Mouse (Mus musculus): Measurements from ENCODE around the gene Epn2.
"Not testable (repeated sequence)": the region's sequence is repeated elsewhere in the genome, so short reads cannot be mapped to it uniquely, and the experiment has no call there.

The Epn2 gene

DNA sequence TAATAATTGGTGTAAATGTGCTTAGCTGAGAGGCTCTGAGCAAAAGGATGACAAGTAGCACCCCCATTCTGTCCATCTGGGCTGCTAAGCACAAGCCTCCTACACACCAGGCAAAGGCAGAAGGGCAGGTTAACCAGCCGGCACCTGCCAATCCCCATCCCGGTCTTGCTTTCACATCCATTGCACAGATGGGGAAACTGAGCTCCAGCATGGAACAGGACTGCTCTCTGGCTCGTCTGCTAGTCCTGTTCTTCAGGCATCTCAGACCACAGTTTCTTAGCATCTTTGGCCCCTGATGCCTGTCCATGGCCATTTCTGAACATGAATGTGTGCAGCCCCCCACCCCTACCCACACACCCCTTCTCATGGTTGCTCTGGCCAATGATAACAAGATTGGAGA is 12.6 kb upstream of the Epn2 start:
- DNase-seq (ENCODE audit: low read depth, low spot score): no peak

DNA sequence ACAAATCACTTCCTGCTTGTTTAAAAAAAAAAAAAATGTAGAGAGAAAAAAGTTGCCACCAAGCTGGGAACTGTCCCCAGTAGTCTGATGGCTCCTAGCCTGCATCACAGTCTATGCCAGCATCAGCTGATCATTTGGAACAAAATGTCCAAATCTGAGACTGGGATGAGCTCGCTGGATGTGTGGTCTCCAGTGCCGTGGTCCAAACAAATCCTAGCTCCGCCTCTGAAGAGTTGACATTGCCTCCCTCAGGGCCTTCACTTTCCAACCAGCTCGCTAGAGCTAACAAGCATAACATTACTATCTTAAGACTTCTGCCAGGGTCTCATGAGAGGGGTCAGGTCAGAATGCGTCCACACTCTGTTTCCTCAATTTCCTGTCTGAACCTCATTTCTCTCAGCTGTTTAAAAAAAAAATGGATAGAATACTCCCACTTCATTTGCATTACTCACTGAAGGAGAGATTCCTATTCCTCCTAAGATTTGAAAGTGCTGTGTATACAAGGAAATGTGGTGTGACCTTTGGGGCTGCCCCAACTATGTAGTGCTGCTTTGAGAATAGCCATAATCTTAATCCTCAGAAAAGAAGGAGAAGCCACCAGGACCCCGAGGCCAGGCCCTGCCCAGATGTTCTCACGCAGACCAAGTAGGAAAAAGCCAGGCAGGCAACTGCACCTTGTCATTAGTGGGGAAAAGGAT is 11.2 kb upstream of the Epn2 start:
- DNase-seq (ENCODE audit: low read depth, low spot score): no peak

DNA sequence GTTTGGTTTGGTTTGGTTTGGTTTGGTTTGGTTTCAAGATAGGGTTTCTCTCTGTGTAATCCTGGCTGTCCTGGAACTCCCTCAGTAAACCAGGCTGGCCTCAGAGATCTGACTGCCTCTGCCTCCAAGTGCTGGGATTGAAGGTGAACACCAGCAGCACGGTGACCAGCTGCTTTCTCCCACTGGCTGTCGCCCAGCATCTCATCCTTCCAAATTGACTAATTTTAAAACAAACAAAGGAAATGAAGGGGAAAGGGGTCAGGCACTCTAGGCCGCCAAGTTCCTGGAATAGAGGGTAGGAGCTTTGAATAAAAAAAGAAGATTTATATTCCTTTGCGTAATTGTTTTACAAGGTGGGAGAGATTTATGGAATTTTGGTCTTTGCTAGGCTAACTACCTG is 5.9 kb upstream of the Epn2 start:
- no peak for DNase-seq (ENCODE audit: low read depth, low spot score)

DNA sequence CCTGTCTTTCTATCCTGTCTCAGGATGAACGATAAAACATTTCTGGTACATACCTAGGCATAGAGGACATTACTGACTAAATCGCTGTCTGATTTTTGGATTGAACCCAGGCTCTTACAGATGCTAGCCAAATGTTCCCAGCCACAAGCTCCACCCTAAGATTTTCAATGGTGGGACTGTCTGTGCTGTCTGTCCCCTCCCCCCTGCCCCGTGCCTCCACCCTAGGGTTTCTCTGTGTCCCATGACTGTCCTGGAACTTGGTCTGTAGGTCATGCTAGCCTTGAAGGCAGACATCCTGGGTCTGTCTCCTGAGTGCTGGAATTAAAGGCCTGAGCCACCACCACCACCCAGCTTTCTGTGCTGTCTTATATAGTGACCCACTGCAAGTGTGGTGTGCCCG is 5.3 kb upstream of the Epn2 start:
- no peak for DNase-seq (ENCODE audit: low read depth, low spot score)

DNA sequence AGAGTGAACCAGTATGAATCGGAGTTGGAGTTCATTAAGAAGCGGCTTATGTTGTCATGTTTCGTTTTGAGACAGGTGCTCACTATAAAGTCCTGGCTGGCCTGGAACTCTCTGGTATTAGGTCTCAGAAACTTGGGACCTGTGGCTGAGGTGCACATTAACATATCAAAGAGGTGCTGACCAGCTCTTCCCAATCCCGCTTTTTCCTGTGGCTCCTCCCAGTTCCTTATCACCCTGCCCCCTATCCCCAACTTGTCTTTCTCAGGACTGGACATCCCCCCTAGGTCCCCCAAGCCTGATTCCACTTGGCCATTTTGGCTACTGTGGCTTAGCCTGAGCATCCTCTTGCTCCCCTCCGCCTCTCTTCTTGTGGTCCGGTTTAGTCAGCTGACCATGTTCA is 4.6 kb upstream of the Epn2 start:
- no peak for DNase-seq (ENCODE audit: low read depth, low spot score)

DNA sequence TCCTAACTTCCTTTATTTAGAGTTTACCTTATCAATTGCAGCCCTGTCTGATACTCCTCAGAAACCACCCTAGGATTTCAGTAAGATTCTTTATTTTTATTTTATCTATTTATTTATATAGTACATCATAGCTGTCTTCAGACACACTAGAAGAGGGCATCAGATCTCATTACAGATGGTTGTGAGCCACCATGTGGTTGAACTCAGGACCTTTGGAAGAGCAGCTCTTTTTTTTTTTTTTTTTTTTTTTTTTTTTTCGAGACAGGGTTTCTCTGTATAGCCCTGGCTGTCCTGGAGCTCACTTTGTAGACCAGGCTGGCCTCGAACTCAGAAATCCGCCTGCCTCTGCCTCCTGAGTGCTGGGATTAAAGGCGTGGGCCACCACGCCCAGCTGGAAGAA is 3.3 kb upstream of the Epn2 start:
- not testable (repeated sequence) for DNase-seq (ENCODE audit: low read depth, low spot score)

DNA sequence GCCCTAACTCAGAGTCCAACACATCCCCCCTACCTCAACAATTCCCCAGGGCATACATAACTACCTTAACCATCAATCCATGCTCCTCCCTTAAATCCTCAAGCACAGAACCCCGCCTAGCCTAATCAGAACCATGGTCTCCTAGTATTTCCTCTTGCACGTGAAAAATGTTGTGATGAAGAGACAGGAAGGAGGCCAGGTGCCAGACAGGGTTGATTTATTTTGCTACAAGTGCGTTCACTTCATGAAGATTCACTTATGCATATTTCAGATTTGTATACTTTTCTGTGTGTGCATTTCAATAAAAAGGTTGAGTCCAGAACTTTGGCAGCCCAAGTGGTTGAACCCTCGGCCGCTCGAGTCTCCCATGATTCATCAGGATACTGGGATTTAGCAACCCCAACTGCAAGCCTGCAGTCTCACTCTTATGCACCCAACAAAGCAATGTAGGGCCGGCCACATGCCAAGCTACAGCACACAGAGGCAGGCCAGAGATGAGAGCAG is 443 bp upstream of the Epn2 start:
- DNase-seq (ENCODE audit: low read depth, low spot score): no peak

DNA sequence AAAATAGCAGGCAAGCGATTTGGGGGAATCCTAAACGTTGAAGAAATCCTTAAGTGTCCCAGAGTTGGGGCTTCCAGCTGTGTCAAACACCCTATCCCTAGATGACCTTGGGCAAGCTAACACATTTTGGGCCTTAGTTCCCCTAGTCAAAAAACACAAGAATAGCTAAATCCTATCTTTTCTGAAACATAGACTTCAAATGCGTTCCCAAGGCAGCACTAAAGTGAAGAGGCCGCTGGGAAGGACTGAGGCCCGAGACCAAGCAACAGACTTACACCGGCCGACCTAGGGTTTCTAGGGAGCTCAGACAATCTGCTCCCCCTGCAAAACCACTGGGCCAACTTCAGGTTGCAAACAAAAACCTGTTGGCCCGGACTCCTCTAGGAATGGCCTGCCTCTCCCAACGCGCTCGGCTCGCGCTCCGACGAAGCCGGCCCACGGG is 925 bp downstream of the Epn2 start:
- DNase-seq (ENCODE audit: low read depth, low spot score): peak; percentile 65

DNA sequence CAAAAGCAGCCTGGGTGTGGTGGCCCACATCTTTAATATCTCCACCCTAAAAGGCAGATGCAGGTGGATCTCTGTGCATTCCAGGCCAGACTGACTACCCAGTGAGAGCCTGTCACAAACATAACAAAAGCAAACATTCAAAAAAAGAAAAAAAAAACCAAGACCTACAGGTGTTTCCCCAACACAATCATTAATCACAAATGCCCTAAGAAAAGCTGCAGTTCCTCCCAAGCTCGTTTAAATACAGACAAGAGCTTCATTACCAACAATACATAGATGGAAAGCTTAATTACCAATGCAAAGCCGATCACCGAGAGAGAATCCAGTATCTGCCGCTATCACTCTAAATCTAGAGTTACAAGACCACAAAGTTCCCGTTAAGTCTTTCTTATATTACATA is 1.5 kb downstream of the Epn2 start:
- DNase-seq (ENCODE audit: low read depth, low spot score): peak; percentile 72

DNA sequence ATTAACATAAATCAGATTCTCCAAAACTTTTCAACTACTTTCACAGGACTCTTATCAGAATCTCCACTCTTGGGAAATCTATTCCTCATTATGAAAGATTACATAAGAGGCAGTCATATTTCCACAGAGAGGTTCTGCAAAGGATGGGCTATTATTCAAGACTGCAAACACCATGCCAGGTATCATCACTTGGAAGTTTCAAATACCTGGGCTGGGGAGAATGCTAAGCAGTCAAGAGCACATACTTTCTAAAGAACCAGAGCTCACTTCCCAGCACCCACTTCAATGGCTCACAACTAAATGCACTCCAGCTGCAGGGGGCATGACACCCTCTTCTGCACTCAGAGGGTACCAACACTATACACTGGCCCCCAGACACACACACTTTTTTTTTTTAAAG is 2.1 kb downstream of the Epn2 start:
- DNase-seq (ENCODE audit: low read depth, low spot score): no peak

DNA sequence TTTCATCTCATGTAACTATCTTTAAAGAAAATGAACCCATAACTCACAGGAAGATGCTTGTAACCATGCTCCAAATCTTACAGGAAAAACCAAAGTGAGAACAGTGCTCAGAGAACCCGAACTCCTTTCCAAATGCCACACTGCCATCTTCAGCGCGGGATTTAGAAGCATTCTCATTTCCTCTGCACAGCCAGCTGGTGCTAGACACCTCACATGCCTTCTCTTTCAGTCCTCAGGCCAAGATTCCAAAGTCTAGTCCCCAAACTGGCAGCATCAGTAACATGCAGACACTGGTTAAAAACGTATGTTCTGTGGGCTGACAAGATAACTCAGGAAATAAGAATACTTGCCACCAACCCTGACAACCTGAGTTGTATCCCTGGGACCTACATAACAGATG is 6.2 kb downstream of the Epn2 start:
- no peak for DNase-seq (ENCODE audit: low read depth, low spot score)

DNA sequence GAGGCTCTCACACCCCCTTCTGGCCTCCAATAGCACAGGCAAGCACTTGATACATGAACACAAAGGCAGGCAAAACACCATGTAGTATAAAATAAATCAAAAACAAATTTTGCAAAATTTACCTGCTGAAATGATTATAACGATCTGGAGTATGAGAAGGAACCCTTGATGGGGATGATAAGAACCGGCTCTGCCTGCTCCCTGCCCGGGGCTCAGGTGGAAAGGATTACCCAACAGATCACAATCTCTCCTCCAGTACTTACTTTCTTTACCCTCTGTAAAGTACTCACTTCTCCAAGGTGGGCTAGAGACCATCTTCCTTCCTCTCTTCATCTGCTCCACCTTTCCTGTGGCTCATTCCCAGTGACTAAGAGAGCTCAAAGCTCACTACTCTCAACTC is 8.3 kb downstream of the Epn2 start:
- no peak for DNase-seq (ENCODE audit: low read depth, low spot score)

DNA sequence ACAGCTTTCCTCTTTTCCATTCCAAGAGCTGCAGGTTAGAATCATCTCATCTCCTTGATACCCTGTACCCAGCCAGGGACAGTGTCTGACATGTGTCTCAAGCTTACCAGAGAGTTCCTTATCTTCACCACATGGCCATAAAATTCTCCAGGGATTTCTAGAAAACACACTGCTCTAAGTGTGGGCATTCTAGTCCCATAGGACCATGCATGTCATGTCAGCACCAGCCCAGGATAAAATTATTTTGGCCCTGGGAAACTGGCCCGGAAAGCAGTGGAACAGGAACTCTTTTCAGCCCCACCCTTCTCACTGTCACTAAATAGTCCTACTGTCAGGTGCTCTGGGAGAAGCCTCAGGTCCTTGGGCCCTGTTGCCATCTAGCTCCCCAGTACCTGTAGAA is 9.8 kb downstream of the Epn2 start:
- no peak for DNase-seq (ENCODE audit: low read depth, low spot score)

DNA sequence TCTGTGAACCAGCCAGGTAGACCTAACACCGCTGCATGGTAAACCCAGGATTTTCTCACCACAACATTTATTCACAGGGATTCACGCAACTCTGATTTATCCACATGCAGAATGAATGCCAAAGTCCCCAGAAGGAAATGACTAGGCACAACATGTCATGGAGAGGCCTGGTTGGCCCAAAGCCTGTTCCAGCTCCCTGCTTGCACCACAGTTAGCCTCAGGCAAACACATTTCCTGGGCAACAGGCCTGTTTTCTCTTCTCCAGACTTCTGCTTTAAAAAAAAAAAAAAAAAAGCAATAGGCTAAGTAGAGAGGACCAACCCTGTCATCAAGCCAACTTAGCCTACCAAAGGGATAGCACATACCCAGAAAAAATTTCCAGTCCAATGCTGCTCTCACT is 14.9 kb downstream of the Epn2 start:
- no peak for DNase-seq (ENCODE audit: low read depth, low spot score)

DNA sequence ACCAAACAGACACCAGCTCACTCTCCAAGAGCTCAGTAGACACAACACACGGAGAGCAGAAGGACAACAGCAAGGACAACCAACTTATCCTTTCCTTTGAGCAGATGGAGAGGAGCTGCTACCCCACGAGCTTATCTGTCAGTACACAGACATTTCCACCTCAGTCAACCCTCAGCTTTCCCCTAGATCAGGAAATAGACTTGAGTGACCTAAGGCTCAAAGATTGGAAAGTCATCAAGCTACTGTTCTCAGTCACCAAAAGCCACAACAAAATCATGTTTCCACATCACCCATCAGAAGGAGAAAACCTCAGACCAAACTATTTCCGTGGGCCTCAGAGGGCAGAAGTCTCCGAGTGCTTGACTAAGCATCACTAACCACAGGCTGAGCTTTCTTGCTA is 15.5 kb downstream of the Epn2 start:
- peak; percentile 27 for DNase-seq (ENCODE audit: low read depth, low spot score)

DNA sequence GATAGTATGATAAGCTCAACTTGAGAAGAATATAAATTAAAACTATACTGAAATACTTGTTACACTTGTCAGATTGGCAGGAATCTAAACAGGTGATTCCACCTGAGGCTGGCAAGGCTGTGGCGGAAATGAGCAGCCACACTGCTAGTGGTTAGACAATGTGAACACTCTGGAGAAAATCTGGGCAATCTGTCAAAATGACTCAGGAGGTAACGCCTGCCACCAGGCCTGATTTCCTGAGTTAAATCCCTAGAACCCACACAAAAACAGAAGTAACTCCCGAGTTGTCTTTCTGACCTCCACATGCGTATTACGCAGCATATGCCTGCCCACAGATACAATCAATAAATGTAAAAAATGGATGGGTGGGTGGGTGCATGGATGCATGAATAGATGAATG is 17.1 kb downstream of the Epn2 start:
- DNase-seq (ENCODE audit: low read depth, low spot score): no peak

DNA sequence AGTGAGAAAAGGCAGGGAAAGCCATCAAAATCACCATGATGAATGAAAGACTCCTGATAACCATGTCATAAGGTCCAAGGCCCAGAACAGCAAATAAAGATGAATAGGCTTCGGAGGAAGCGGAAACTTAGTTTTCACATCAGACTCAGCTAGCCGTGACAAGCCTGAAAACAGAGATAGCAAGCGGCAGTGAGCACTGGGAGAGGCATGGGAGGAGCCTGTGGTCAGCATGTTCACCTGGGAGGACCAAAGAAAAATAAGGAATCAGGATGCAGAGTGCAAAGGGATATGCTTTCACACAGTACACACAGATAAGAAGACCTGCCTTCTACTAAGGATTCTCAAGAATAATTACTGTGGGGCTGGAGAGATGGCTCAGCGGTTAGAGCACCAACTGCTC is 19.9 kb downstream of the Epn2 start:
- no peak for DNase-seq (ENCODE audit: low read depth, low spot score)

DNA sequence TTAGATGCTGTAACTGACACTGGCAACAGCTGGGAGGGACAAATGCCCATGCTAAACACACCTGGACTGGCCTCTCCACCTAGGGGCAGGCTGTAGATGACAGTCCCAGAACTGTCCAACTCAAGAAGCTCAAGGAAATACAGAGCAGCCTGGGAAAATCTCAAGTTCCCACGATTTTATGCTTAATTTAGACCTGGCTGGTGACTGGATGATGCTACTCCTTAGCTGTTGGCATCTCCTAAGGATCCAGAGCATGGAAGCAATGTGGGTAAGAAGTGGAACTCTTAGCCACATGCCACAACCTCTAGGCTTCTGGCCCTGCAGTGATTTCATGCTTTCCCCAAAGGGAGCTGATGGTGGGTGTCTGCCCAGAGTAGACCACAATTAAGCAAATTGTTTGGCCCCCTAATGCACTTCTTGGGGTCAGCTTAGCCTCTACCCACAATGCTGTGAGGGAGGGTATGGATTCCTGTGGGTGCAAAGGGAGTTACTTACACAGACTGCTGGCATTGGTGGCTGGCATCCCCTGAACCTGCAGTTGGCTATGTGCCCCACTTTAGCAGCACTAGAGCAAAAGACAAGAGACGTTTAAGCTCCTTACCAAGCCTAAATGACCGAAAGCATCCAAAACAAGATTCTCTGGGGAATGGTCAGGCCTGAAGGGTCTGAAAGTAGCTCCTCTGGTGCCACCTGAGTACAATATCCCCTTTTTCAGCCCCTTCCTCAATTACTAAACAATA is 26.3 kb downstream of the Epn2 start:
- DNase-seq (ENCODE audit: low read depth, low spot score): no peak

DNA sequence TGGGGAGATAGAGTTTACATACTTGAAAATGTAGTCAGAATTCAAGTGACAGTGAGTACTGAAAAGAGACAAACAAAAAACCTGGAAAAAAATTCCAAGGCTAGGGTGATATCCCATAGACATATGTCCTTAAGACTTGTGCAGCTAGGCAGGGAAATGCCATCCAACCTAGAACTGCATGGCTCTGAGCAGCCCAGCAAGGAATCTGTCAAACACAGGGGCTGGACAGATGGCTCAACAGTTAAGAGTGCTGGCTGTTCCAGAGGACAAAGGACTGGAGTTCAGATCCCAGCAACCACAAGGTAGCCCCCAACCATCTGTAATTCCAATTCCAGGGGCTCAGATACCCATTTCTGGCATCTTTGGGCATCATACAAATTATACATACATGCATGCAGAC is 28.9 kb downstream of the Epn2 start:
- DNase-seq (ENCODE audit: low read depth, low spot score): no peak

DNA sequence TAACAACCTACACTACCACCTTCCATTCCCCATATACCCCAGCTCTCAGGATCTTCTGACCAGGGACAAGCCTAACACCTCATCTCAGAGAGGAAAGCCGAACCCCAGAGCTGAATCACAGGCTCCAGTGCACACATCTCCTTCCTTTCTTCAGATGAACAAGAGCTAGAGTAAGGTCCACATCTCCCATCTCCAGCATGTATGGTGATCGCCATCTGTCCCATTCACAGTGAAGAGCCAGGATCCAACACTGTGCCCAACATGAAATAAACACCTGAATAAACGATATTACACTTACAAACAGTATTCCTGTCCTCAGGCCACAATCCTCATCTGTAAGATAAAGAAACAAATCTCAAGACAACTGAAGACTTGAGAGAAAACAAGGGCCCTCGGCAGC is 31.8 kb downstream of the Epn2 start:
- no peak for DNase-seq (ENCODE audit: low read depth, low spot score)

DNA sequence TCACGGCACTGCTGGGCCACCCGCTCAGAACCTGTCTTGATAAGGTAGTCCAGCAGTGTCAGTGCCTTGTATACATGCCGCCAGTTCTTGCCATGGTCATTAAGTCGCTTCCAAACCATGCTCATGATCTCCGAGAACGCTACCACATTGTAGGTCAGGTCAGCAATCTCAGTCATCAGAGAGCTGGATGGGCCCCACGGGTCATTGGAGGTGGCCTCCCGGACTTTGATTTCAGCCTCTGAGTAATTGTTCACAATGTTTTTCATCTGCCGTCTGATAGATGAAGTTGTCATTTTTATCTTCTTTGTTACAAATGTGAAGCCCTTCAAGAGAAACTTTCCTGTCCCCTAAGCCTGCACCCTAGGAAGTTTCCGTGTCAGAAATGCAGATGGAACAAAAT is 33.0 kb downstream of the Epn2 start:
- no peak for DNase-seq (ENCODE audit: low read depth, low spot score)

DNA sequence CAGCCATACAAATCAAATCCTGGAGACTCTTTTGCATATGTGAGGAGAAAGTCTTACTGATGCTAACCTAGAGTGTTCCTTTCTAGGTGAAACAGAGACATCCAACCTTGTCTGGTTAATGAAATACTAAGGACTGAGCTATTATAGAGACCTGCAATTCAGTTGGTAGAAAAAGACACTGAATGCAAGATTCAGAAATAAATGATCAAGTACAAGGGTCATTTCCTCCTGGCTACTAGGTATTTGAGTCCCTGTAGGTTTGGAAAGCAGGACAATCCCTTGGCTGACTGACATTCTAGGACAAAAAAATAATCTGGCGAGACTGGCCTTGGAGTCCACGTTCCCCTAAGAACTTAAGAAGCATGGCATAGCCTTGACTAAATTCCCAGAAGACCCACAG is 33.9 kb downstream of the Epn2 start:
- DNase-seq (ENCODE audit: low read depth, low spot score): no peak

DNA sequence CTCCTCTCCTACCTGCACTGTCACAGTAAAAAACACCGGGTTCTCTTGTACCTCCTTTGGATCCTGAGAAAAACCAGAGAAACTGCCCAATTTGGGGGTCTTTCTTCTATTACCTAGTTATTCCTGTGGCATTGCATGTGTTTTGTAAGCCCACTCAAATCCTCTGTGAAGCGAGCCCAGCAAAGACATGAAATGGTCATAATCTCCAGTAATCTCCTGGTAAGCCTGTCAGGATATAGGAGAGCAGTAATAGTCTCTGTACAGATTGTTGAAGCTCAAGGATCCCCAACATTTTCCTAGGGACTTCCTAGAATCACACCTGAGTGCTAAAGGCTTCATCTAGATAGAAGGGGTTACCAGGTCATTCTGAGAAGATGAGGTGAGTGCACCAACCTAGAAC is 38.4 kb downstream of the Epn2 start:
- DNase-seq (ENCODE audit: low read depth, low spot score): no peak
